Mouse (Mus musculus): ENCODE data around the gene Tfeb. TPM values are rescaled to one million over a fixed set of nuclear protein-coding genes. Genes with fewer than 3 reads are reported as not detected.

Gene Tfeb
- total RNA-seq (2021) = 10 to 100 TPM; 10.0 to 10.6 TPM
- long read RNA-seq, experiment 1, transcript Tfeb-202 (9 exons, 2,342 nt) = major isoform, 15 of 17 reads
- long read RNA-seq, experiment 1, partial matches to known transcripts = 0 of 17 reads
- long read RNA-seq, experiment 1, other reads (novel, unspliced or antisense) = 2 of 17 reads
- long read RNA-seq, experiment 2, transcript Tfeb-202 (9 exons, 2,342 nt) = major isoform, 6 of 7 reads
- long read RNA-seq, experiment 2, partial matches to known transcripts = 0 of 7 reads
- long read RNA-seq, experiment 2, other reads (novel, unspliced or antisense) = 1 of 7 reads

- Histone ChIP-seq H3K4me3 (peak within 1 kb of the TSS; percentile 76), H3K27ac (peak within 1 kb of the TSS; percentile 87)
- DNase-seq (ENCODE audit: extremely low spot score in 1 of 2, low spot score in 2 of 2) = peak; percentile 98
- no peak; the same call in none of the 2 replicates for TF ChIP-seq CTCF (IDR thresholded peaks at IDR 0.05)
- intact Hi-C loops (cut with DNase I) = loop anchor here (2.0 to 5.0 kb wide), 2 partner anchors 56 to 365 kb away; no protein-coding TSS in a partner anchor
These were observed at the start of gene Tfeb for GRCm38 (mm10) chr17:47736856-47737255. Gene Tfeb (plus strand): TSS chr17:47737030.

- Histone ChIP-seq H3K4me3 (peak overlapping the region; percentile 93), H3K27ac (peak overlapping the region; percentile 90)
- peak; percentile 95 to 97 for DNase-seq (ENCODE audit: extremely low spot score in 1 of 2, low spot score in 2 of 2)
- intact Hi-C loops (cut with DNase I) = loop anchor here (5.0 to 10.0 kb wide), 3 partner anchors 75 to 323 kb away; partner anchors contain the start of genes Bysl, Gm20517, Med20 and Mrps10
- no peak for TF ChIP-seq CTCF (IDR thresholded peaks at IDR 0.05)
These were observed 49.2 kb upstream of the Tfeb start for GRCm38 (mm10) chr17:47687409-47688343.

- DNase-seq (ENCODE audit: extremely low spot score in 1 of 2, low spot score in 2 of 2) = no peak
- TF ChIP-seq CTCF (IDR thresholded peaks at IDR 0.05) = no peak
- H3K27ac ChIP-seq = peak within 1 kb of the TSS; percentile 90
- peak within 1 kb of the TSS; percentile 93 for H3K4me3 ChIP-seq
- intact Hi-C loops (cut with DNase I) = loop anchor here (5.0 to 10.0 kb wide), 3 partner anchors 76 to 323 kb away; partner anchors contain the start of genes Bysl, Gm20517, Med20 and Mrps10
These were observed 48.6 kb upstream of the Tfeb start, which contains the start of gene Tomm6 for GRCm38 (mm10) chr17:47688344-47688607. Gene Tomm6 (minus strand): TSS chr17:47688386.

GRCm38 (mm10) chr17:47688608-47689575 is 47.9 kb upstream of the Tfeb start, which contains the start of gene Frs3:
Gene Frs3 (plus strand): TSS chr17:47689030.
- Histone ChIP-seq H3K4me3 (peak within 1 kb of the TSS; percentile 93), H3K27ac (peak within 1 kb of the TSS; percentile 90)
- intact Hi-C loops (cut with DNase I) = loop anchor here (5.0 to 10.0 kb wide), 3 partner anchors 77 to 324 kb away; partner anchors contain the start of genes Bysl, Gm20517, Med20 and Mrps10
- peak; percentile 78 to 81 for DNase-seq (ENCODE audit: extremely low spot score in 1 of 2, low spot score in 2 of 2)
- TF ChIP-seq CTCF (IDR thresholded peaks at IDR 0.05) = peak; percentile 18

- H3K27ac ChIP-seq = no peak overlapping the region; the same call in 1 of the 2 replicates
- DNase-seq (ENCODE audit: extremely low spot score in 1 of 2, low spot score in 2 of 2) = no peak
- TF ChIP-seq CTCF (IDR thresholded peaks at IDR 0.05) = no peak; the same call in 1 of the 2 replicates
- intact Hi-C loops (cut with DNase I) = loop anchor here (5.0 to 10.0 kb wide), 3 partner anchors 78 to 325 kb away; partner anchors contain the start of genes Bysl, Gm20517, Med20 and Mrps10
- H3K4me3 ChIP-seq = peak overlapping the region; percentile 93
These were observed 46.9 kb upstream of the Tfeb start for GRCm38 (mm10) chr17:47689894-47690293.

GRCm38 (mm10) chr17:47691650-47692049 is 45.2 kb upstream of the Tfeb start:
- no peak for TF ChIP-seq CTCF (IDR thresholded peaks at IDR 0.05)
- H3K27ac ChIP-seq = no peak overlapping the region
- no peak for DNase-seq (ENCODE audit: extremely low spot score in 1 of 2, low spot score in 2 of 2)
- intact Hi-C loops (cut with DNase I) = no loop called here
- no peak overlapping the region for H3K4me3 ChIP-seq

DNA sequence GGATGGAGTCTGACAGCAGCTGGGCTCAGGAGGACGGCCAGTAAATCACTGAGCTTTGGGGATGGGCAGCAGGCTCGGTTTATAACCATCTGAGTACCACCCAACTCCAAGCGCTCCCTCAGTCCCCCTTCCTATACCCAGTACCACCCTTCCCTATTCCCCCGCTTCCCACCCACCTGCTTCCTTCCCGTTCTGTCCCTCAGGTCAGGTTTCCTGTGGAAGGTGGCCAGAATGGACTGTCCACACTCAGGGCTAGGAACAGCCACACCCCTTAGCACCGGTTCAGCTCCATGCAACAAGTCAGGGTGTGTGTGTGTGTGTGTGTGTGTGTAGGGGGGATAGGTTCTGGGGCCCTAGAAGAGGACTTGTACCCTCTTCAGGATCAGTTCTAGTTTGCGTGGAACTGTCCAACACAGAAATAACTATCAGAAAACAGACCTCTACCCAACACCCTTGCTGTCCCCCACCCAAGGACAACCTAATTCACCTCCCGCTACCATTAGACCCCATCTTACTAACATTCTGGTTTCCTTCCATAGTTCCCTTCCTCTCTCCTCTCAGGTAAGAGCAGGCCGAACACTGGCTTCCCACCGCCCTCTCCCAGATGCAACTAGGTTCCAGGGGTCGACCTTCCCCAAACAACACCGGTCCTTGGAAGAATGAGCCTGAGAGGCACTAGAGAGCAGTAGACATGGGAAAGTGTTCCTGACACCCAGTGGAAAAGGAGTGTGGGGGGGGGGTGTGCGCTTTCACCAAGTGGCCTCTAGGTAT is 43.0 kb upstream of the Tfeb start:
- intact Hi-C loops (cut with DNase I) = no loop called here
- no peak for TF ChIP-seq CTCF (IDR thresholded peaks at IDR 0.05)

DNA sequence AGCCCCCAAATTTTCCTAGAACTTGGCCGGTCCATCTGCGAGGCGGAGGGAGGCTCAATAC is 42.6 kb upstream of the Tfeb start, which contains the start of gene Gm21981:
Gene Gm21981, minus strand, starts transcription at position 14 of the 61 bp plus-strand sequence.
- DNase-seq (ENCODE audit: extremely low spot score in 1 of 2, low spot score in 2 of 2) = no peak
- no peak for TF ChIP-seq CTCF (IDR thresholded peaks at IDR 0.05)
- intact Hi-C loops (cut with DNase I) = no loop called here
- peak within 1 kb of the TSS; percentile 85 for H3K27ac ChIP-seq
- H3K4me3 ChIP-seq = peak within 1 kb of the TSS; percentile 79

More for the DNA sequence above, 43.0 kb upstream of the Tfeb start:
- DNase-seq (ENCODE audit: extremely low spot score in 1 of 2, low spot score in 2 of 2) = no peak
- peak overlapping the region; percentile 79 for H3K4me3 ChIP-seq
- no peak overlapping the region for H3K27ac ChIP-seq

DNA sequence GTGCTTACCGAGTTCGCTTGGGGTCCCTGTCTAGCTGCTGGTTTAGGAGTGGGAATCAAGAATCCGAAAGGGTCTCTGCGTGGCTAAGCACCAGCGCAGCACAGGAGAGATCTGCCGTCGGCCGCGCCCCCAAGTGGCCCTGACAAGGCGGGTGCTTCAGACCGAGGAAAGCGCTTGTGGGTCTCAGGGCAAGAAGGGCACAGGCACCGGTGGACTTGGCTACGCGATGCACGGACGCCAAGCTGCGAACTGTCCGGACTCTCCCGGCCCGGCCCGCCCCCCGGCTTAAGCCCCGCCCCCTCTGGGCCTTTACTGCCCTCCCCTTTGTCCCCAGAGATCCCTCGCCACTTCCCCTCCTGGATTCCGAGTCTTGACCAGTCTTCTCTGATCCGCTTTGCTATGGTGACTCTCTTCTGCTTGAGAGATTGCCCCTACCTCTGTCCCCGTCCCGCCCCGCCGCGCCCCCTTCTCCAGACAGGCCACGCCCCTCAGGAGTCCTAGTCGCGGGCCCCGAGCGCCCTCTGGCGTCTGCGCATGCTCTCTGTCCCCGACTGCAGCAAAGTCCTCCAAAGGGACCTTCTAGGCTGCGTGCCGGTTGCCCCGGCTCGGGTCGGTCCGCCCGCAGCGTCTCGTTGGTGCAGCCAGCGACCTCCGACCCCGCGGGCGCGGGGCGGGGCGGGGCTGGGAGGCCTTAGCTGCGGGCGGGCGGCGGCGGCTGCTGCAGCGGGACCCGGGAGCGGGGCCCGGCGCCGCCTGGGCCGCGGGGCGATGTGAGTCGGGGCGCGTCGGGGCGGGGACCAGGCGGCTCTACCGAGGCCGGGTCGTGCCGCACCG is 42.1 kb upstream of the Tfeb start, which contains the start of gene Prickle4:
Gene Prickle4, minus strand, starts transcription at position 234 of the 834 bp plus-strand sequence.
- peak; percentile 69 for TF ChIP-seq CTCF (IDR thresholded peaks at IDR 0.05)
- DNase-seq (ENCODE audit: extremely low spot score in 1 of 2, low spot score in 2 of 2) = peak; percentile 96 to 97
- Histone ChIP-seq H3K27ac (peak within 1 kb of the TSS; percentile 85), H3K4me3 (peak within 1 kb of the TSS; percentile 79)
- intact Hi-C loops (cut with DNase I) = no loop called here

DNA sequence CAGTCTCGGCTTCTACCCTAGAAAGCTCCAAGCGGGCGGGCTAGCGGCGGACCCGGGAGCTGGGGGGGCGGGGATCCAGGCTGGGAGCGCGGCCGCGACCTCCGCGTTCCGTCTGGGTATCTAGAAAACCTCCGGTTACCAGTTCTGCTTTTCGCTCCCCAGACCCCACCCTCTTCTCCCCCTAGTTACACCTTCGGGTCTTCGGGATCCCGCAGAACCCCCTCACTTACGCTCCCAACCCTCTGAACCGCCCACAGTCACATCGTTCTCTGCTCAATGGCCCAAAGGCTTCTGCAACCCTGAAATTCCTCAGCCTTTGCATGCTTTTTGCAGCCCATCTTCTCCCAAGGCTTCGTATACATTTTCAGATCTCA is 41.5 kb upstream of the Tfeb start:
- no peak for TF ChIP-seq CTCF (IDR thresholded peaks at IDR 0.05)
- no peak for DNase-seq (ENCODE audit: extremely low spot score in 1 of 2, low spot score in 2 of 2)
- peak overlapping the region; percentile 79 for H3K4me3 ChIP-seq
- H3K27ac ChIP-seq = peak overlapping the region; percentile 85
- intact Hi-C loops (cut with DNase I) = no loop called here
